Mouse (Mus musculus) lung, postnatal 0 days (tissue): ENCODE results near the gene Fbxl17.

Experiments
- CTCF ChIP-seq: IDR thresholded peaks from 2 replicates; pipeline ENCODE4 v1.5.1; 2016; ENCODE audit warnings: antibody characterized with exemption, mild to moderate bottlenecking
- EP300 ChIP-seq: IDR thresholded peaks from 2 replicates; pipeline ENCODE4 v1.6.1; 2016; ENCODE audit warnings: antibody characterized with exemption, mild to moderate bottlenecking, control low read depth

DNA sequence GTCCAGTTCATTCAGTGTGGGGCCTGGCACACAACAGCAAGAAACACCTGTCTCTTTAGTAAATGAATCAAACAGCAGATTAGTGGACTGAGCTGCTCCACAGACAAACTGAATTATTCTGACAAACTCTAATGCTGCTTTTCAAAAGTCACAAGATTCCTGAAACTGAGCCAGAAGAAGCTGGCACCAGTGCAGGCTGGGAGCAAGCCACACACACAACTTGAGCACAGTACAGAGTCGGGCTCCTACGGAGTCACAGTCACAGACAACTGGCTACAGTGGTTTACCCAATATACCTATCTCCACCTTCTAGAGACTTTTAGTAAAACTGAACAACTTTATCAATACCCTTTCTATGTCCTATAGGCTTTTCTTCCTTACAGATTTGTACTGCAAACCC lies 94.8 kb downstream of the Fbxl17 start:
- no peak for TF ChIP-seq CTCF
- TF ChIP-seq EP300: no peak
